Mouse (Mus musculus): ENCODE results near the gene Rpl27.
"Not testable (repeated sequence)": the region's sequence is repeated elsewhere in the genome, so short reads cannot be mapped to it uniquely, and the experiment has no call there.

Rpl27 gene

GRCm38 (mm10) chr11:101442127-101442693, at the start of gene Rpl27:
Gene Rpl27 (plus strand): TSS chr11:101442298.
- DNase-seq (ENCODE audit: low spot score) = peak; percentile 96

DNA sequence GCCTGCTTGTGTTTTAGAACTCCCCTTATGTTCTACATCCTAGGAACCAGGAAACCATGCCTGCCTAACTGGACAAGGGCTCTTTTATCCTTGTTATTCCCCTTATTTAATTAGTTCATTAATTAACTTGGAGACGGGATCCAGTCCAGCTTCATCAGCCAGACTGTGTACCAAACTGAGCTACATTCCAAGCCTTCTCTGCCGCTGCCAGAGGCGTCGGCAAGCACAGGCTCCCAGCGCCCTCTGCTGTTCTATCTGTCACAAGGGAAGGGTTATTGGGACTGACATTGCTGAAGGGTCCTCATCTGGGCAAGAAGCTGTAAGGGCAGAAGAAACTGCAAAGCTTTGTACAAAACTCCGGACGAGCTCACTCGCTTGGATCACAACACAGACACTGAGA, 47.0 kb upstream of the Rpl27 start:
- DNase-seq (ENCODE audit: low spot score) = no peak

DNA sequence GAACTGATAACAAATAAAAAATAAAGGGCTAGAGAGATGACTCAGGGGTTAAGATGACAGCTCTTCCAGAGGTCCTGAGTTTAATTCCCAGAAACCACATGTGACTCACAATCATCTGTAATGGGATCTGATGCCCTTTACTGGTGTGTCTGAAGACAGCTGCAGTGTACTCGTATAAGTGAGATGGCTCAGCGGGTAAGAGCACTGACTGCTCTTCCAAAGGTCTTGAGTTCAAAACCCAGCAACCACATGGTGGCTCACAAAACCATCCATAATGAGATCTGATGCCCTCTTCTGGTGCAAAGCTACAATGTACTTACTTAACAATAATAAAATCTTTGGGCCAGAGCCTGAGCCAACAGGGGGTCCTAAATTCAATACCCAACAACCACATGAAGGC, 26.8 kb upstream of the Rpl27 start:
- DNase-seq (ENCODE audit: low spot score) = no peak

- DNase-seq (ENCODE audit: low spot score) = no peak
Measured at GRCm38 (mm10) chr11:101416433-101417100, 25.5 kb upstream of the Rpl27 start.

- peak; percentile 68 for DNase-seq (ENCODE audit: low spot score)
Measured at GRCm38 (mm10) chr11:101417101-101417855, 24.8 kb upstream of the Rpl27 start, which contains the start of gene Aarsd1. Gene Aarsd1 (minus strand): TSS chr11:101417615.

DNA sequence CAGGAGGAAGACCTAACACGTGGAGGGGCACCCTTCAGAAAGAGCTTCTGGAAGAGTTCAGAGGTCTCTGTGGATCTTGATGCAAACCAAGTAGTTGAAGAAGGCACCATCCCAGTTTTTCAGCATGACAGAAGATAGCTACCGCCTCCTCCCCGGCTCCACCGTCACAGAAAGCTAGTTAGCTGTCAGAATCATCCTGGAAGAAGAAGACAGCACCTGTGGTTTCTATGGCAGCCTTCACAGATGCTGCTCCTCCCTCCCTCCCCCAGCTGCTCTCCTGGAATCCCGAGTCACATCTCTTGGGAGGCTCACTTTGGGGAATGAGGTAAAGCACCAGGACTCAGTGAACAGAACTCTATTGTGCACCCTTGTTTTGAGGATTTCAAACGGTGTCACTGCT, 23.1 kb upstream of the Rpl27 start:
- peak; percentile 44 for DNase-seq (ENCODE audit: low spot score)

DNA sequence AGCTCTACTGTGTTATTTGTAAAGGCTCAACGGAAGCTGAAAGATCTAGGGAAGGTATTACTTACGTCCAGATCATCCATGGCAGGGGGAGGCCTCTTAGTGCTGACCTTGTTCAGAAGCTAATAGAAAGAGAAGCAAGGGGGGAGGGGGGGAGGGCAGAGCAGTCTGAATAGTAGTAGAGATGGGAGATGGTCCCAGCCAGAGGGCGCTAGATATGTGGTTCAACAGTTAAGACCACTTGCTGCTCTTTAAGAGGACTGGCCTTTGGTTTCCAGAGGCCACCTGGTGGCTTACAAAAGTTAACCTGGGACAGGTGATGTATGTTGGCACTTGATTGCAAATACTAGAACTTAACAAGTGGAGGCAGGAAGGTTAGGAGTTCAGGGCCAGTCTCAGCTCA, 22.5 kb upstream of the Rpl27 start:
- no peak for DNase-seq (ENCODE audit: low spot score)

DNA sequence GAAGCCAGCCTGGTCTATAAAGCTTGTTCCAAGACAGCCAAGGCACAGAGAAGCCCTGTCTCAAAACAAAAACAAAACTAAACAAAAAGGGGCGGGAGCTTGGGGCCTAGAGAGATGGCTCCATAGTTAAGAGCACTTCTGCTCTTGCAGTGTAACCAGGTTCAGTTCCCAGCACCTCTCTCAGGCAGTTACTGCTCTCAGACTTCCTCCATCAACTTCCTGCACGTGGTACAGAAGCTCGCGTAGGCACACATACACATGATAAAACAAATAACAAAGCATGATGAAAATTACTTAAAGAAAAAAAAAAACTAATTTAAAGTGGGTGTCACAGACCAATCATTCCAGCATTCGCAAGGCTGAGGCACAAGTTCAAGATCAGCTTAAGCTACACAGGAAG, 21.9 kb upstream of the Rpl27 start:
- no peak for DNase-seq (ENCODE audit: low spot score)

- no peak for DNase-seq (ENCODE audit: low spot score)
Measured at GRCm38 (mm10) chr11:101424105-101424851, 17.8 kb upstream of the Rpl27 start, which contains the start of gene Gm27029. Gene Gm27029 (minus strand): TSS chr11:101424796.

- peak; percentile 94 for DNase-seq (ENCODE audit: low spot score)
Measured at GRCm38 (mm10) chr11:101424925-101425813, 16.9 kb upstream of the Rpl27 start, which contains the start of the genes Rundc1 and Ptges3l. Gene Rundc1 (plus strand): TSS chr11:101425085. Gene Ptges3l (minus strand): TSS chr11:101425333.

- no peak for DNase-seq (ENCODE audit: low spot score)
Measured at GRCm38 (mm10) chr11:101426165-101426564, 15.9 kb upstream of the Rpl27 start.

- DNase-seq (ENCODE audit: low spot score) = no peak
Measured at GRCm38 (mm10) chr11:101431327-101431726, 10.8 kb upstream of the Rpl27 start.

GRCm38 (mm10) chr11:101433396-101433795, 8.7 kb upstream of the Rpl27 start:
- no peak for DNase-seq (ENCODE audit: low spot score)

GRCm38 (mm10) chr11:101435831-101436230, 6.3 kb upstream of the Rpl27 start:
- no peak for DNase-seq (ENCODE audit: low spot score)

GRCm38 (mm10) chr11:101436916-101437315, 5.2 kb upstream of the Rpl27 start:
- no peak for DNase-seq (ENCODE audit: low spot score)

GRCm38 (mm10) chr11:101438006-101438405, 4.1 kb upstream of the Rpl27 start:
- not testable (repeated sequence) for DNase-seq (ENCODE audit: low spot score)

DNA sequence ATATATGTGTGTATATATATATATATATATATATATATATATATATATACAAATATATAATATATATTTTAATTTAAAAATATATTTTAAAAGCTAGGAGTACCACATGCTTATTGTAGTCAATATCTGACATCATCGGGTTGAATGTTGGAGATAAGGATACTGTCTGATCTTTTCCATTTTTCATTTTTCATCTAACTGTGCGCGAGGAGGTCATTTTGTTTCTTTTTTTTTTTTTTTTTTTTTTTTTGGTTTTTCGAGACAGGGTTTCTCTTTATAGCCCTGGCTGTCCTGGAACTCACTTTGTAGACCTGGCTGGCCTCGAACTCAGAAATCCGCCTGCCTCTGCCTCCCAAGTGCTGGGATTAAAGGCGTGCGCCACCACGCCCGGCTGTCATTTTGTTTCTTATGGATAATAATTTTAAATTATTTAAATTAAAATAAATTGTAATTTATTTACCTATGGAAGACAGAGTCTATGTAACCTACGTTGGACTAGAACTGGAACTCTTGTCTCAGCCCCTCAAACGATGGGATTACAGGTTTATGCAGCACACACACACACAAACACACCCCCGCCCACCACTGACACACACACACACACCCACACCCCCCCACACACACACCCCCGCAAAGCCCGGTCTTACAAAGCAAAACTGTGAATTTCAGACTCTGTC, 510 bp upstream of the Rpl27 start:
- not testable (repeated sequence) for DNase-seq (ENCODE audit: low spot score)

- DNase-seq (ENCODE audit: low spot score) = no peak
Measured at GRCm38 (mm10) chr11:101442760-101443159, 662 bp downstream of the Rpl27 start.

GRCm38 (mm10) chr11:101446319-101446718, 4.2 kb downstream of the Rpl27 start:
- no peak for DNase-seq (ENCODE audit: low spot score)

GRCm38 (mm10) chr11:101446860-101447259, 4.8 kb downstream of the Rpl27 start:
- not testable (repeated sequence) for DNase-seq (ENCODE audit: low spot score)

DNA sequence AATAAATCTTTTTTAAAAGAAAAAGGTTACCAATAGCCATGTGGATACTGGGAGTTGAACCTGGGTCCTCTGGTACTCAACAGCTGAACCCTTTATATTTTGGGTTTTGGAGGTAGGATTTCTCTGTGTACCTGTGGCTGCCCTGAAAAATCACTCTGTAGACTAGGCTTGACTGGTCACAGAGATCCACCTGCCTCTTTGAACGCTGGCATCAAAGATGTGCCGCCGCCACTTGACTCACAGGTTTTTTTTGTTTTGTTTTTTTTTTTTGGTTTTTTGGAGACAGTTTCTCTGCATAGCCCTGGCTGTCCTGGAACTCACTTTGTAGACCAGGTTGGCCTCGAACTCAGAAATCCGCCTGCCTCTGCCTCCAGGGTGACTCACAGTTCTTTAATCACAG, 5.7 kb downstream of the Rpl27 start:
- no peak for DNase-seq (ENCODE audit: low spot score)
